ENCODE assay signal across 35 mouse cellular contexts in the genomic region with DNA sequence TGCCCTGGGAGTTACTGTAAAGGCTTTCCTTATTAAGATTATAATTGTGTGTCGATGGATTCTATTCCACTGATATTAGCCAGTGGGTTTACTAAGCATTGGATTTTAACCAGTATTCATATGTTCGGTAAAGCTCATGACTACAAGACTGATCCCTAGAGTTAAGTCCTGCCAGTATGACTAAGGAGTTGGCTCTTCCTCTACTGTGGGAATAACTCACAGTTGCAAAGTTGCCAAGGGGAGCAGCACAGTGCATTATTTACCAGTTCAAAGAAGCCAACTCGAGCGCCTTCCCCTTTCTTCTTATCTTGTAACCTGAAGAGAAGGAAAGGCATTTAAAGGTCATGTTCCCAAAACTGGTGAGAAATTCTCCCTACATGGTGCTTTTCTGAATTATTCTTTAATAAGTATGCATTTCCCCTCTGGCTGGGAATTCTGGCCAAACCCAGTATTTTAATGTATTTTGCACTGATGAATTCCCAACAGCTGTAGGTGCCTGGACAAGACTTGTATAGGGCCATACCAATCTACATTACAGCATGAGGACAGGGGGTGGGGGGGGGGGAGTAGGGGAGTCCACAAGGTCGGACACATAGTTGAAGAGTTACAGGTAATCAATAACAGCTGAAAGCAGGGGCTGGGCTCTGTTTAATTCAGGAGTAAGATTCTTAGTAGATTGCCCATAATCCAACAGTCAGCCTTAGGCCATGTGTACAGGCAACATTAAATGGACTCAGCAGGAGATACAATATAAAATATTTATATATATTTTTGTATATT. TPM values are rescaled to one million over a fixed set of nuclear protein-coding genes. Genes with fewer than 3 reads are reported as not detected.
DNase-seq lines count a peak whose midpoint lies in the region; ATAC-seq and TF ChIP-seq lines count a peak whose summit lies in the region.
"Had no signal": no experiment of that assay in that cellular context is flagged by ENCODE, and none has a peak within 500 bp of the region (broad histone marks: within the 10 kb centered on the region; RNA-seq: fewer than 3 reads in every experiment).

No protein-coding gene starts in this region.

- H3K9me3 ChIP-seq in heart, embryonic 12.5 days (replicated peaks) = no peaks in the 10 kb centered on the region
- H3K9me3 ChIP-seq in liver, embryonic 11.5 days (ENCODE audit: control insufficient read depth, low read length) = no peaks in the 10 kb centered on the region
- H3K9me3 ChIP-seq in liver, embryonic 13.5 days (replicated peaks) = no peaks in the 10 kb centered on the region
- H3K9me3 ChIP-seq in stomach, postnatal 0 days (ENCODE audit: control insufficient read depth, low read length) = no peaks in the 10 kb centered on the region
- no peaks in the 10 kb centered on the region for H3K9me3 ChIP-seq in hindbrain, embryonic 10.5 days
- H3K9me3 ChIP-seq: embryonic facial prominence, embryonic 13.5 days; heart, embryonic 15.5 days; hindbrain, embryonic 13.5 days; megakaryocyte, embryonic 14.5 days; midbrain, embryonic 12.5 days; neural tube, embryonic 13.5 days; stomach, embryonic 15.5 days had no signal

- no peak overlapping the region for H3K9ac ChIP-seq in heart, embryonic 12.5 days
- H3K9ac ChIP-seq in liver, adult 2 months (ENCODE audit: low read depth, low read length) = no peak overlapping the region
- H3K9ac ChIP-seq in liver, embryonic 11.5 days (ENCODE audit: low read depth, low read length) = no peak overlapping the region
- no peak overlapping the region for H3K9ac ChIP-seq in liver, embryonic 13.5 days
- H3K9ac ChIP-seq in stomach, postnatal 0 days (ENCODE audit: low read length) = no peak overlapping the region
- H3K9ac ChIP-seq: embryonic facial prominence, embryonic 13.5 days; heart, embryonic 15.5 days; hindbrain, embryonic 13.5 days; liver, embryonic 14.5 days; midbrain, embryonic 12.5 days; neural tube, embryonic 13.5 days; stomach, embryonic 15.5 days had no signal

- peaks cover 2% of the 10 kb centered on the region; the same call in 1 of the 2 replicates for H3K79me2 ChIP-seq in liver, adult 2 months (ENCODE audit: control insufficient read depth, insufficient read depth, low read length)

- H3K4me1 ChIP-seq in heart, embryonic 12.5 days (replicated peaks) = no peaks in the 10 kb centered on the region
- no peaks in the 10 kb centered on the region for H3K4me1 ChIP-seq in liver, adult 2 months (ENCODE audit: control insufficient read depth, insufficient read depth, low read length)
- no peaks in the 10 kb centered on the region for H3K4me1 ChIP-seq in liver, embryonic 11.5 days (replicated peaks; ENCODE audit: control insufficient read depth, insufficient read depth, low read length)
- no peaks in the 10 kb centered on the region for H3K4me1 ChIP-seq in liver, embryonic 13.5 days (replicated peaks)
- H3K4me1 ChIP-seq in stomach, postnatal 0 days (replicated peaks; ENCODE audit: control insufficient read depth, insufficient read depth) = no peaks in the 10 kb centered on the region
- no peaks in the 10 kb centered on the region for H3K4me1 ChIP-seq in hindbrain, embryonic 10.5 days (replicated peaks)
- H3K4me1 ChIP-seq: embryonic facial prominence, embryonic 13.5 days; heart, embryonic 15.5 days; hindbrain, embryonic 13.5 days; megakaryocyte, embryonic 14.5 days; neural tube, embryonic 13.5 days; stomach, embryonic 15.5 days had no signal

- whole genome bisulfite sequencing in heart, embryonic 12.5 days = 75% methylated on average over 5 of the region's 5 CpGs
- WGBS in liver, adult 2 months = 47% methylated on average over 5 of the region's 5 CpGs
- WGBS in liver, embryonic 11.5 days = 69% methylated on average over 5 of the region's 5 CpGs
- WGBS in liver, embryonic 13.5 days (ENCODE audit: insufficient replicate concordance) = 51% methylated on average over 5 of the region's 5 CpGs
- WGBS in stomach, postnatal 0 days = 45% methylated on average over 5 of the region's 5 CpGs
- 86% methylated on average over 5 of the region's 5 CpGs for WGBS in hindbrain, embryonic 10.5 days

- no peak for TF ChIP-seq CTCF in liver, adult 2 months (IDR thresholded peaks at IDR 0.05; ENCODE audit: low read depth, low read length)
- TF ChIP-seq CTCF in stomach, postnatal 0 days (IDR thresholded peaks at IDR 0.05; ENCODE audit: low read depth) = no peak

- no peak for TF ChIP-seq EP300 in stomach, postnatal 0 days (optimal IDR thresholded peaks at IDR 0.05)

- DNase-seq in heart, adult 18-20 months = peak; percentile 2
- DNase-seq in liver, adult 2 months (ENCODE audit: extremely low read depth, low read depth, low spot score) = peak; percentile 39
- DNase-seq in liver, embryonic 11.5 days (ENCODE audit: low spot score) = no peak
- DNase-seq in liver, embryonic 13.5 days = no peak
- no peak for DNase-seq in stomach, postnatal 0 days (ENCODE audit: low spot score)
- no peak for DNase-seq in hindbrain, embryonic 10.5 days (ENCODE audit: low spot score)
- no peak for DNase-seq in right cerebral cortex, postnatal 14 days
- DNase-seq: adrenal gland, adult 8-10 months; cerebellum, adult 18-20 months; cerebellum, postnatal 10 days; heart, postnatal 36 days; kidney, postnatal 14 days; lung, postnatal 4 days; thymus, adult 18-20 months; thymus, postnatal 25 days had no signal

- no peak overlapping the region for H3K4me2 ChIP-seq in heart, embryonic 12.5 days
- no peak overlapping the region for H3K4me2 ChIP-seq in liver, embryonic 11.5 days
- H3K4me2 ChIP-seq in liver, embryonic 13.5 days = no peak overlapping the region
- H3K4me2 ChIP-seq in stomach, postnatal 0 days (replicated peaks; ENCODE audit: low read depth) = no peak overlapping the region
- H3K4me2 ChIP-seq: embryonic facial prominence, embryonic 13.5 days; heart, embryonic 15.5 days; hindbrain, embryonic 13.5 days; midbrain, embryonic 12.5 days; neural tube, embryonic 13.5 days; stomach, embryonic 15.5 days had no signal

- no peaks in the 10 kb centered on the region for H3K27me3 ChIP-seq in heart, embryonic 12.5 days (replicated peaks)
- no peaks in the 10 kb centered on the region for H3K27me3 ChIP-seq in liver, adult 2 months (ENCODE audit: control insufficient read depth, insufficient read depth, low read length)
- H3K27me3 ChIP-seq in liver, embryonic 11.5 days (replicated peaks; ENCODE audit: control insufficient read depth, insufficient read depth, low read length) = no peaks in the 10 kb centered on the region
- no peaks in the 10 kb centered on the region for H3K27me3 ChIP-seq in liver, embryonic 13.5 days
- no peaks in the 10 kb centered on the region for H3K27me3 ChIP-seq in stomach, postnatal 0 days (ENCODE audit: control insufficient read depth, insufficient read depth, low read length)
- H3K27me3 ChIP-seq in hindbrain, embryonic 10.5 days (ENCODE audit: insufficient read depth, poor library complexity, severe bottlenecking) = no peaks in the 10 kb centered on the region
- H3K27me3 ChIP-seq: embryonic facial prominence, embryonic 13.5 days; heart, embryonic 15.5 days; hindbrain, embryonic 13.5 days; megakaryocyte, embryonic 14.5 days; neural tube, embryonic 13.5 days; stomach, embryonic 15.5 days had no signal

- H3K4me3 ChIP-seq in heart, embryonic 12.5 days = no peak overlapping the region
- H3K4me3 ChIP-seq in liver, adult 2 months (ENCODE audit: insufficient read depth, low read depth, low read length) = no peak overlapping the region
- H3K4me3 ChIP-seq in liver, embryonic 11.5 days (ENCODE audit: low read depth, low read length) = no peak overlapping the region
- no peak overlapping the region for H3K4me3 ChIP-seq in liver, embryonic 13.5 days (replicated peaks)
- no peak overlapping the region for H3K4me3 ChIP-seq in stomach, postnatal 0 days (ENCODE audit: low read depth, low read length)
- no peak overlapping the region for H3K4me3 ChIP-seq in hindbrain, embryonic 10.5 days
- H3K4me3 ChIP-seq: embryonic facial prominence, embryonic 13.5 days; heart, embryonic 15.5 days; hindbrain, embryonic 13.5 days; layer of hippocampus, adult 2 months; megakaryocyte, embryonic 14.5 days; midbrain, embryonic 12.5 days; neural tube, embryonic 13.5 days; stomach, embryonic 15.5 days had no signal

- ATAC-seq in heart, embryonic 12.5 days (ENCODE audit: insufficient number of reproducible peaks, low FRiP score) = no peak
- no peak; the same call in 1 of the 2 replicates for ATAC-seq in liver, embryonic 11.5 days (replicated peaks; ENCODE audit: low FRiP score)
- peak; percentile 41; the same call in 1 of the 2 replicates for ATAC-seq in liver, embryonic 13.5 days (ENCODE audit: low read depth)
- ATAC-seq in stomach, postnatal 0 days (ENCODE audit: low FRiP score, low TSS enrichment) = peak; percentile 45; the same call in 1 of the 2 replicates
- ATAC-seq: CD4-positive, CD25-positive, alpha-beta regulatory T cell, adult 4 months; forebrain, embryonic 16.5 days; intestine, postnatal 0 days had no signal

- TF ChIP-seq POLR2A in liver, adult 2 months (IDR thresholded peaks at IDR 0.05; ENCODE audit: extremely low read depth, insufficient read depth, low read length) = no peak

- H3K36me3 ChIP-seq in heart, embryonic 12.5 days = no peaks in the 10 kb centered on the region
- H3K36me3 ChIP-seq in liver, adult 2 months (ENCODE audit: control insufficient read depth, insufficient read depth, low read length) = peaks cover 76% of the 10 kb centered on the region
- H3K36me3 ChIP-seq in liver, embryonic 11.5 days (ENCODE audit: control insufficient read depth, insufficient read depth, low read length) = no peaks in the 10 kb centered on the region
- H3K36me3 ChIP-seq in liver, embryonic 13.5 days = no peaks in the 10 kb centered on the region
- H3K36me3 ChIP-seq in stomach, postnatal 0 days (ENCODE audit: control insufficient read depth, insufficient read depth, low read length) = no peaks in the 10 kb centered on the region
- H3K36me3 ChIP-seq in hindbrain, embryonic 10.5 days = no peaks in the 10 kb centered on the region
- H3K36me3 ChIP-seq: embryonic facial prominence, embryonic 13.5 days; heart, embryonic 15.5 days; hindbrain, embryonic 13.5 days; midbrain, embryonic 12.5 days; neural tube, embryonic 13.5 days; stomach, embryonic 15.5 days had no signal

- no peak overlapping the region for H3K27ac ChIP-seq in heart, embryonic 12.5 days (ENCODE audit: poor library complexity, severe bottlenecking)
- H3K27ac ChIP-seq in liver, adult 2 months (replicated peaks; ENCODE audit: insufficient read depth, low read depth, low read length) = no peak overlapping the region
- H3K27ac ChIP-seq in liver, embryonic 11.5 days (ENCODE audit: low read depth, low read length) = no peak overlapping the region
- no peak overlapping the region for H3K27ac ChIP-seq in liver, embryonic 13.5 days
- H3K27ac ChIP-seq in stomach, postnatal 0 days (replicated peaks) = no peak overlapping the region
- H3K27ac ChIP-seq in hindbrain, embryonic 10.5 days = no peak overlapping the region
- H3K27ac ChIP-seq: embryonic facial prominence, embryonic 13.5 days; heart, embryonic 15.5 days; hindbrain, embryonic 13.5 days; layer of hippocampus, adult 2 months; liver, embryonic 14.5 days; midbrain, embryonic 12.5 days; neural tube, embryonic 13.5 days; stomach, embryonic 15.5 days had no signal

RNA-seq across cellular contexts. Expression of gene Abcb11, which starts 17.3 kb away (rescaled TPM):
- total RNA-seq in heart, adult 18-20 months (2021) = not detected
- 0.14 TPM in 1 of 2 replicates, not detected in the other for polyA plus RNA-seq in heart, embryonic 12.5 days (2016; fragmentation: Nextera tagmentation; extraction: Ambion mirVana)
- total RNA-seq in liver, adult 2 months (2014; rRNA removed) = 597 and 649 TPM in 2 replicates
- polyA plus RNA-seq in liver, adult 2 months (2012; rRNA removed) = 209 and 226 TPM in 2 replicates
- polyA plus RNA-seq in liver, embryonic 11.5 days (2014; fragmentation: Nextera tagmentation; extraction: Ambion mirVana) = 1.0 and 1.2 TPM in 2 replicates
- 2.3 and 3.0 TPM in 2 replicates for polyA plus RNA-seq in liver, embryonic 13.5 days (2015; fragmentation: Nextera tagmentation; extraction: Ambion mirVana)
- polyA plus RNA-seq in stomach, postnatal 0 days (2015; fragmentation: Nextera tagmentation; extraction: Ambion mirVana) = 0.96 and 1.4 TPM in 2 replicates
- polyA plus RNA-seq in hindbrain, embryonic 10.5 days (2016; fragmentation: Nextera tagmentation; extraction: Ambion mirVana) = 0.09 TPM in 1 of 2 replicates, not detected in the other
- total RNA-seq: common myeloid progenitor, adult 5-6 weeks; heart, postnatal 36 days; layer of hippocampus, adult 2 months; left cerebral cortex, adult 8-10 months; left cerebral cortex, postnatal 36 days had no signal
- polyA plus RNA-seq: embryonic facial prominence, embryonic 13.5 days; forebrain, embryonic 11.5 days; heart, embryonic 15.5 days; hindbrain, embryonic 13.5 days; kidney, embryonic 14.5 days; midbrain, embryonic 12.5 days; neural tube, embryonic 13.5 days had no signal

RNA-seq across cellular contexts. Expression of gene Dhrs9, which starts 55.2 kb away (rescaled TPM):
- under 1 TPM; 0.17 to 0.49 TPM for total RNA-seq in heart, adult 18-20 months (2021)
- polyA plus RNA-seq in heart, embryonic 12.5 days (2016; fragmentation: Nextera tagmentation; extraction: Ambion mirVana) = 0.05 TPM in 1 of 2 replicates, not detected in the other
- 0.65 and 1.3 TPM in 2 replicates for total RNA-seq in liver, adult 2 months (2014; rRNA removed)
- polyA plus RNA-seq in liver, adult 2 months (2012; rRNA removed) = 0.98 and 1.5 TPM in 2 replicates
- 0.05 TPM in 1 of 2 replicates, not detected in the other for polyA plus RNA-seq in liver, embryonic 11.5 days (2014; fragmentation: Nextera tagmentation; extraction: Ambion mirVana)
- 0.10 TPM in 2 replicates for polyA plus RNA-seq in liver, embryonic 13.5 days (2015; fragmentation: Nextera tagmentation; extraction: Ambion mirVana)
- polyA plus RNA-seq in stomach, postnatal 0 days (2015; fragmentation: Nextera tagmentation; extraction: Ambion mirVana) = 5.1 and 5.8 TPM in 2 replicates
- polyA plus RNA-seq in hindbrain, embryonic 10.5 days (2016; fragmentation: Nextera tagmentation; extraction: Ambion mirVana) = not detected in 2 replicates
- total RNA-seq: gastrocnemius, adult 8-10 months; layer of hippocampus, adult 2 months; layer of hippocampus, postnatal 25 days had no signal
- polyA plus RNA-seq: CD4-positive, CD25-positive, alpha-beta regulatory T cell, adult 4 months; embryonic facial prominence, embryonic 13.5 days; forebrain, embryonic 11.5 days; forebrain, embryonic 16.5 days; hindbrain, embryonic 13.5 days; kidney, embryonic 14.5 days; midbrain, embryonic 12.5 days; neural tube, embryonic 13.5 days had no signal

Comparison
In these comparisons a context has a peak if more than half of its experiments do, and no peak if none do; other contexts are left out.
1. DNase-seq: peak in heart, adult 18-20 months (2 of 2) and liver, adult 2 months (single experiment); none in liver, embryonic 11.5 days (single experiment), liver, embryonic 13.5 days (single experiment), stomach, postnatal 0 days (single experiment), hindbrain, embryonic 10.5 days (single experiment) and right cerebral cortex, postnatal 14 days (single experiment).
2. ATAC-seq: peak in liver, embryonic 13.5 days (single experiment) and stomach, postnatal 0 days (single experiment); none in heart, embryonic 12.5 days (single experiment) and liver, embryonic 11.5 days (single experiment).
3. RNA of gene Abcb11, which starts 17.3 kb away (polyA plus RNA-seq): 209 to 226 TPM in liver, adult 2 months; 2.3 to 3.0 TPM in liver, embryonic 13.5 days, 1.0 to 1.2 TPM in liver, embryonic 11.5 days, 0.96 to 1.4 TPM in stomach, postnatal 0 days, 0.09 TPM in hindbrain, embryonic 10.5 days and 0.14 TPM in heart, embryonic 12.5 days; every median in the first group is over 10 times any median in the second.